Mouse (Mus musculus) MEL (cell line): ENCODE measurements around the gene Coq10a. TPM values are rescaled to one million over a fixed set of nuclear protein-coding genes. Genes with fewer than 3 reads are reported as not detected.

ENCODE experiments used
- DNase-seq: peaks from one replicate; pipeline ENCODE4 v3.0.0; 2011; ENCODE audit warnings: low read depth, low spot score
- H3K27ac ChIP-seq: 2 replicates; pipeline ENCODE4 v1.5.1; 2012; ENCODE audit warnings: low read depth, mild to moderate bottlenecking, control low read depth, low read length, moderate library complexity; ENCODE audit not compliant: control insufficient read depth
- H3K27me3 ChIP-seq, 2 experiments: fragments of 150-350 bp in 1 of 2; sonication (generic) in 1 of 2; 2 replicates each; pipeline ENCODE4 v1.6.1; 2012; ENCODE audit warnings: low read length in 2 of 2, mild to moderate bottlenecking in 2 of 2, improper control_type of control experiment in 1 of 2, moderate library complexity in 1 of 2; ENCODE audit not compliant: insufficient read depth in 2 of 2, control insufficient read depth in 1 of 2
- H3K36me3 ChIP-seq, 2 experiments: 2 replicates each; pipeline ENCODE4 v1.6.1; 2012 to 2014; ENCODE audit warnings: low read length in 2 of 2, improper control_type of control experiment in 1 of 2, inconsistent platforms in 1 of 2, mild to moderate bottlenecking in 1 of 2; ENCODE audit not compliant: insufficient read depth in 2 of 2, control insufficient read depth in 1 of 2
- H3K4me1 ChIP-seq, 2 experiments: fragments of 150-350 bp in 1 of 2; sonication (generic) in 1 of 2; 2 replicates each; pipeline ENCODE4 v1.6.1; 2012; ENCODE audit warnings: low read length in 2 of 2, improper control_type of control experiment in 1 of 2, mild to moderate bottlenecking in 1 of 2; ENCODE audit not compliant: insufficient read depth in 2 of 2, control insufficient read depth in 1 of 2
- H3K4me3 ChIP-seq, 2 experiments: fragments of 150-350 bp in 1 of 2; sonication (generic) in 1 of 2; 2 replicates each; pipeline ENCODE4 v1.5.1; 2012; ENCODE audit warnings: low read depth in 2 of 2, low read length in 2 of 2, mild to moderate bottlenecking in 2 of 2, moderate library complexity in 2 of 2, control low read depth in 1 of 2, improper control_type of control experiment in 1 of 2; ENCODE audit not compliant: control insufficient read depth in 1 of 2, insufficient read depth in 1 of 2
- H3K79me2 ChIP-seq: 2 replicates; pipeline ENCODE4 v1.6.1; 2012; ENCODE audit warnings: mild to moderate bottlenecking, low read length, moderate library complexity; ENCODE audit not compliant: control insufficient read depth, poor library complexity, insufficient read depth
- H3K9ac ChIP-seq: 2 replicates; pipeline ENCODE4 v1.6.1; 2012; ENCODE audit warnings: low read depth, mild to moderate bottlenecking, control low read depth, low read length, moderate library complexity; ENCODE audit not compliant: control insufficient read depth, poor library complexity, severe bottlenecking
- H3K9me3 ChIP-seq: fragments of 150-350 bp; sonication (generic); replicated peaks from 2 replicates; pipeline ENCODE4 v1.6.1; 2012; ENCODE audit warnings: mild to moderate bottlenecking, low read length, improper control_type of control experiment, moderate library complexity; ENCODE audit not compliant: insufficient read depth
- CHD1 ChIP-seq: IDR thresholded peaks from 2 replicates; pipeline ENCODE4 v1.6.1; 2012; ENCODE audit warnings: low read depth, mild to moderate bottlenecking, inconsistent platforms, low read length, improper control_type of control experiment
- CTCF ChIP-seq, 3 experiments: IDR thresholded peaks in 2 of 3; conservative IDR thresholded peaks in 1 of 3; 2 replicates each; pipeline ENCODE4 v1.5.1; 2011 to 2012; ENCODE audit warnings: low read length in 3 of 3, low read depth in 2 of 3, mild to moderate bottlenecking in 2 of 3, improper control_type of control experiment in 1 of 3, inconsistent platforms in 1 of 3, mixed read lengths in 1 of 3, moderate library complexity in 1 of 3; ENCODE audit not compliant: control insufficient read depth in 1 of 3, insufficient read depth in 1 of 3, poor library complexity in 1 of 3, severe bottlenecking in 1 of 3
- EP300 ChIP-seq, 2 experiments: IDR thresholded peaks; 2 replicates each; pipeline ENCODE4 v1.6.1; 2011; ENCODE audit warnings: improper control_type of control experiment in 2 of 2, low read length in 2 of 2, low read depth in 1 of 2, mild to moderate bottlenecking in 1 of 2
- GABPA ChIP-seq: IDR thresholded peaks from 2 replicates; pipeline ENCODE4 v1.6.1; 2012; ENCODE audit warnings: low read depth, mild to moderate bottlenecking, inconsistent platforms, low read length, improper control_type of control experiment, moderate library complexity
- JUND ChIP-seq: IDR thresholded peaks from 2 replicates; pipeline ENCODE4 v1.6.1; 2011; ENCODE audit warnings: low read depth, mild to moderate bottlenecking, improper control_type of control experiment, low read length
- KAT2A ChIP-seq: conservative IDR thresholded peaks from 2 replicates; pipeline ENCODE4 v1.6.1; 2012; ENCODE audit warnings: low read depth, low read length, improper control_type of control experiment, inconsistent platforms
- MAX ChIP-seq: IDR thresholded peaks from 2 replicates; pipeline ENCODE4 v1.6.1; 2011; ENCODE audit warnings: low read length, improper control_type of control experiment
- MAZ ChIP-seq: IDR thresholded peaks from 2 replicates; pipeline ENCODE4 v1.6.1; 2012; ENCODE audit warnings: low read depth, mild to moderate bottlenecking, inconsistent platforms, low read length, improper control_type of control experiment
- MEF2A ChIP-seq: IDR thresholded peaks from 2 replicates; pipeline ENCODE4 v1.6.1; 2014; ENCODE audit warnings: low read depth, mild to moderate bottlenecking, inconsistent platforms, low read length, improper control_type of control experiment; ENCODE audit not compliant: poor library complexity, insufficient replicate concordance, severe bottlenecking; ENCODE audit errors: extremely low read depth
- MXI1 ChIP-seq: IDR thresholded peaks from 2 replicates; pipeline ENCODE4 v1.6.1; 2011; ENCODE audit warnings: mild to moderate bottlenecking, low read depth, low read length, improper control_type of control experiment
- MYB ChIP-seq: IDR thresholded peaks from 2 replicates; pipeline ENCODE4 v1.6.1; 2011; ENCODE audit warnings: mild to moderate bottlenecking, low read depth, low read length, improper control_type of control experiment
- MYC ChIP-seq: IDR thresholded peaks from 2 replicates; pipeline ENCODE4 v1.6.1; 2011; ENCODE audit warnings: low read depth, mild to moderate bottlenecking, low read length, improper control_type of control experiment, moderate library complexity
- NRF1 ChIP-seq: IDR thresholded peaks from 2 replicates; pipeline ENCODE4 v1.6.1; 2014; ENCODE audit warnings: low read depth, mild to moderate bottlenecking, inconsistent platforms, low read length, improper control_type of control experiment, moderate library complexity; ENCODE audit not compliant: poor library complexity, insufficient read depth, severe bottlenecking
- POLR2A ChIP-seq, 2 experiments: IDR thresholded peaks; 2 replicates each; pipeline ENCODE4 v1.6.1; 2011 to 2012; ENCODE audit warnings: low read length in 2 of 2, mild to moderate bottlenecking in 2 of 2, control low read depth in 1 of 2, improper control_type of control experiment in 1 of 2, low read depth in 1 of 2, moderate library complexity in 1 of 2; ENCODE audit not compliant: control insufficient read depth in 1 of 2, insufficient read depth in 1 of 2, poor library complexity in 1 of 2
- POLR2AphosphoS2 ChIP-seq: IDR thresholded peaks from 2 replicates; pipeline ENCODE4 v1.6.1; 2011; ENCODE audit warnings: low read length, improper control_type of control experiment
- RCOR1 ChIP-seq: IDR thresholded peaks from 2 replicates; pipeline ENCODE4 v1.6.1; 2012; ENCODE audit warnings: low read depth, mild to moderate bottlenecking, inconsistent platforms, low read length, improper control_type of control experiment
- SMC3 ChIP-seq: IDR thresholded peaks from 2 replicates; pipeline ENCODE4 v1.6.1; 2011; ENCODE audit warnings: low read depth, low read length, improper control_type of control experiment
- TAL1 ChIP-seq: IDR thresholded peaks from 2 replicates; pipeline ENCODE4 v1.6.1; 2012; ENCODE audit warnings: mild to moderate bottlenecking, inconsistent platforms, low read length, moderate library complexity, mixed read lengths
- TCF12 ChIP-seq: IDR thresholded peaks from 2 replicates; pipeline ENCODE4 v1.6.1; 2014; ENCODE audit warnings: low read depth, mild to moderate bottlenecking, inconsistent platforms, low read length, improper control_type of control experiment, moderate library complexity
- USF2 ChIP-seq, 2 experiments: IDR thresholded peaks; 2 replicates each; pipeline ENCODE4 v1.6.1; 2011 to 2012; ENCODE audit warnings: improper control_type of control experiment in 2 of 2, low read length in 2 of 2, borderline replicate concordance in 1 of 2, inconsistent platforms in 1 of 2, low read depth in 1 of 2, mild to moderate bottlenecking in 1 of 2; ENCODE audit not compliant: insufficient read depth in 1 of 2
- ZC3H11A ChIP-seq: IDR thresholded peaks from 2 replicates; pipeline ENCODE4 v1.6.1; 2012; ENCODE audit warnings: low read depth, mild to moderate bottlenecking, inconsistent platforms, low read length, improper control_type of control experiment
- ZKSCAN1 ChIP-seq: IDR thresholded peaks from 2 replicates; pipeline ENCODE4 v1.6.1; 2012; ENCODE audit warnings: low read depth, mild to moderate bottlenecking, inconsistent platforms, low read length, improper control_type of control experiment, moderate library complexity
- ZNF384 ChIP-seq: IDR thresholded peaks from 2 replicates; pipeline ENCODE4 v1.6.1; 2012; ENCODE audit warnings: low read depth, mild to moderate bottlenecking, inconsistent platforms, low read length, improper control_type of control experiment
- polyA plus RNA-seq, 2 experiments: library from polyadenylated mRNA; stranded (reverse) in 1 of 2; unstranded in 1 of 2; fragments of >175 nt in 1 of 2; fragments of >200 nt in 1 of 2; gene quantifications; 2 replicates each; pipeline versions ENCODE4 v1.2.1 to v1.2.4; 2012; ENCODE audit warnings: low replicate concordance in 2 of 2, low read depth in 1 of 2; ENCODE audit not compliant: insufficient read length in 2 of 2, insufficient read depth in 1 of 2, missing spikeins in 1 of 2
- total RNA-seq: library from RNA; depleted of rRNA; stranded (reverse); fragments of 300-350 nt; gene quantifications from 2 replicates; pipeline ENCODE4 v1.2.3, GENCODE M21; 2012

The Coq10a gene
- total and polyA plus RNA-seq, 3 experiments, result 7.7 to 14.1 TPM; not detected in 1

DNA sequence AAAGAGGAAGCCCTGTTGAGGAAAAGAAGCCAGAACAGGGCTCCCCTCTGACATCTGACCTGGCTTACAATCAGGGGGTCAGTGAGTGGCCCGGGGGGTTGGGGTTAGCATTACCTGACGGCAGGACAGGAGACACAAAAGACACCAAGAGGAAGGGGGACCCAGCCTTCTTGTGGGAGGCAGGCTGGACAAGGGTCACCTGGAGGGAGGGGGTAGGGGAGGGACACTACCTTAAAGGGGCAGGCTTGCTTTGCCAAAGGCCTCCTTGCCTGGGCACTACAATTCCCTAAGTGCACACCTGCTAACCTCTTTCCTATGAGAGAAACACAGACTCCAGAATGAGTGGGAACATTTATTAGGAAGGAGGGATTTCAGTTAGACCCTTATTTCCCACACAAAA, 32.3 kb upstream of the Coq10a start, which contains the start of gene Slc39a5:
TSS of gene Slc39a5 (minus strand) at position 174 of the 400 bp plus-strand sequence.
- DNase-seq, result no peak
- Histone ChIP-seq H3K79me2 (no peaks in the 10 kb centered on the region), H3K9me3 (no peaks in the 10 kb centered on the region), H3K4me3 (no peak within 1 kb of the TSS), H3K36me3 (no peaks in the 10 kb centered on the region), H3K9ac (no peak within 1 kb of the TSS), H3K27me3 (no peaks in the 10 kb centered on the region), H3K27ac (no peak within 1 kb of the TSS), H3K4me1 (no peaks in the 10 kb centered on the region)
- TF ChIP-seq CHD1 (no peak), SMC3 (no peak), CTCF (IDR thresholded peaks at IDR 0.05 in 2 of 3, conservative IDR thresholded peaks at IDR 0.05 in 1 of 3; ENCODE audit: control insufficient read depth in 1 of 3, insufficient read depth in 1 of 3, low read depth in 2 of 3, low read length in 3 of 3, poor library complexity in 1 of 3, severe bottlenecking in 1 of 3) (no peak), TCF12 (no peak), MAX (no peak), KAT2A (no peak), POLR2AphosphoS2 (no peak), JUND (no peak), MXI1 (no peak), ZC3H11A (no peak), MYC (no peak), TAL1 (no peak), NRF1 (no peak)

DNA sequence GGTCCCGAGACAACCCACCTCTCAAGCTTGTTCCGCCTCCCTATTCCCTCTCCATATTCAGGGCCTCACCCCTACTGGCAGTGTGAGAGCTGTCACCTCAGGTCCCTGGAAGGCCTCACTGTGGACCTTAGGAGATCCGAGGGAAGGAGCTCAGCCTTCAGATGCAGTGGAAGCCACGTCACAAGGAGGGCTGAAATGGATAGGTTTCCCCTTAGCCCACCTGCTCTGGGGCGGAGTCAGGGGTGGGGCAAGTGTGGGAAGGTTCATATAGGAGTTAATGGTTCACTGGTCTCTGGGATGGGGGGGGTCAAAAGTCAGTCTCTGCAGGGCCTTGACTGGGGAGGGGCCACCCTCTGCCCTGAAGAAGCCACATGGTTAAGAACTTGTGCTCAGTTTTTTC, 31.5 kb upstream of the Coq10a start:
- Histone ChIP-seq H3K27ac (no peak overlapping the region), H3K4me3 (no peak overlapping the region), H3K9me3 (no peaks in the 10 kb centered on the region), H3K79me2 (no peaks in the 10 kb centered on the region), H3K4me1 (no peaks in the 10 kb centered on the region), H3K9ac (no peak overlapping the region), H3K36me3 (no peaks in the 10 kb centered on the region), H3K27me3 (no peaks in the 10 kb centered on the region)
- TF ChIP-seq USF2 (IDR thresholded peaks at IDR 0.05; ENCODE audit: borderline replicate concordance in 1 of 2, insufficient read depth in 1 of 2, low read depth in 1 of 2, low read length in 2 of 2), result no peak
- TF ChIP-seq EP300 (IDR thresholded peaks at IDR 0.05; ENCODE audit: low read depth in 1 of 2, low read length in 2 of 2), result no peak
- no peak for TF ChIP-seq MAZ
- no peak for TF ChIP-seq POLR2A (IDR thresholded peaks at IDR 0.05; ENCODE audit: control insufficient read depth in 1 of 2, insufficient read depth in 1 of 2, low read depth in 1 of 2, low read length in 2 of 2, poor library complexity in 1 of 2)
- TF ChIP-seq TCF12, result no peak
- TF ChIP-seq CHD1, result no peak
- TF ChIP-seq GABPA, result no peak
- no peak for TF ChIP-seq MEF2A
- no peak for TF ChIP-seq ZNF384
- no peak for TF ChIP-seq RCOR1
- TF ChIP-seq ZKSCAN1, result no peak
- TF ChIP-seq ZC3H11A, result no peak
- TF ChIP-seq CTCF (IDR thresholded peaks at IDR 0.05 in 2 of 3, conservative IDR thresholded peaks at IDR 0.05 in 1 of 3; ENCODE audit: control insufficient read depth in 1 of 3, insufficient read depth in 1 of 3, low read depth in 2 of 3, low read length in 3 of 3, poor library complexity in 1 of 3, severe bottlenecking in 1 of 3), result no peak
- TF ChIP-seq POLR2AphosphoS2, result no peak
- TF ChIP-seq MYB, result no peak
- no peak for DNase-seq
